Mouse (Mus musculus) gastrocnemius, adult 2 months (tissue): ENCODE results near the gene F5. TPM values are rescaled to one million over a fixed set of nuclear protein-coding genes. Genes with fewer than 3 reads are reported as not detected.

Source experiments
- DNase-seq: peaks from one replicate; pipeline ENCODE4 v3.0.0; 2022
- H3K27ac ChIP-seq: fragments of 200-600 bp; 2 replicates; pipeline ENCODE4 v1.8.1; 2022; ENCODE audit warnings: mild to moderate bottlenecking
- H3K4me3 ChIP-seq: fragments of 200-600 bp; 2 replicates; pipeline ENCODE4 v1.8.1; 2022; ENCODE audit warnings: mild to moderate bottlenecking, moderate library complexity
- CTCF ChIP-seq: fragments of 200-600 bp; IDR thresholded peaks from 2 replicates; pipeline ENCODE4 v1.8.1; 2022; ENCODE audit warnings: antibody characterized with exemption, mild to moderate bottlenecking, moderate library complexity
- intact Hi-C: fragments of 180-260 bp; cut with DNase I; formaldehyde crosslinking; loops from one replicate; pipeline ENCODE4 v1.15.1; 2025
- total RNA-seq, 2 experiments: library from RNA; stranded (reverse); gene quantifications; 2 replicates each; pipeline ENCODE4 v1.2.3; 2021

Gene F5
- total RNA-seq, 2 experiments from 2014 or later, result 0.05 to 0.08 TPM

DNA sequence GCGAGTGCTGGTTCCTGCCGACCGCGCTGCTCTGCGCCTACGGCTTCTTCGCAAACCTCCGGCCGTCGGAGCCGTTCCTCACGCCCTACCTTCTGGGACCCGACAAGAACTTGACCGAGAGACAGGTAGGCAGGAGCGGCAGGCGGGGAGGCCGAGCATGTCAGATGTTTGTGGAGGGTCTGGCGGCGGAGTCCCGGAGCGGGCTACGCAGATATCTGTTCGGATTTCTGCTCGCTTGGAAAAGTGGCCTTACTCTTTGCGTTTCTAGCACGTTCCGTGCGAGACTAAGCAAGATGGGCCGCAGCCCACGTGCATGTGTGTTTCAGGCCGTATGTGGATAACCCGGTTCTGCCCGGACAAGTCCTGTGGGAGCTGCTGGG is 97.7 kb downstream of the F5 start:
- no peak for DNase-seq
- intact Hi-C loops, result no loop called here
- no peak for TF ChIP-seq CTCF
- Histone ChIP-seq H3K4me3 (peak overlapping the region; percentile 98), H3K27ac (peak overlapping the region; percentile 89)

DNA sequence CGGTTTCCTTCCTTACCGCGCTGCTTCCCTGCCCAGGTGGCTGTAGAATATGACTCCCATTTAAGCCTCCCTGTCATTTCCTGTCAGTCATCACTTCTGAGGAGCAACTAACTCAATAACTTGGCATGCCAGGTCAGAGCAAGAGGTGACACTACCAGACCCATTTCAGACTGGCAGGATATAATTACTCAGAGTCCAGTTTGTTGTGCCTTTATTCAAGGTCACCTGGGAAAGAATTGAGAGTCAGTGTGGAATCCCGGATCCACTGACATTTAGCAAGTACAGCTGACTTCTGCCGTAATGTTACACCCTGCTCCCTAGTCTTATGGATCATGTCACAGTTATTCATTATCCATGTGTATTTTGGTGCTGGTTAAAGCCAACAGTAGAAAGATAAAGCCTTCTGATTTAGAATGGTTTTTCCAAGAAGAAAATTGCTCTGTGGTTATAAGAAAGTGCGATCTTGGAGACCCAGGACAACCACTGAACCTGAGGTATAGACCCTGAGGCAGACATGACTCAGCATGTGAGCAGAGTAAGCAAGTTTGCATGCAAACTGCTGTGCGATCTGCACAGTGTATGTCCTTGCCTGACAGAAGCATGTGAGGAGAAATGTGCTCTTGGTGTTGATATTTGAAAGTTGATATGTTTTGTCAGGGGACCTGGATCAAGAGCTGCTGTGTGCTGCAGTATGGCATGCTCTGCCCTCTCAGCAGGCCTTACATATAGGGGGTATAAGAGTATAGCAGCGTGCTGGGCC is 98.9 kb downstream of the F5 start:
- TF ChIP-seq CTCF, result no peak
- intact Hi-C loops, result no loop called here
- Histone ChIP-seq H3K27ac (peak overlapping the region; percentile 89), H3K4me3 (peak overlapping the region; percentile 98)
- no peak for DNase-seq

DNA sequence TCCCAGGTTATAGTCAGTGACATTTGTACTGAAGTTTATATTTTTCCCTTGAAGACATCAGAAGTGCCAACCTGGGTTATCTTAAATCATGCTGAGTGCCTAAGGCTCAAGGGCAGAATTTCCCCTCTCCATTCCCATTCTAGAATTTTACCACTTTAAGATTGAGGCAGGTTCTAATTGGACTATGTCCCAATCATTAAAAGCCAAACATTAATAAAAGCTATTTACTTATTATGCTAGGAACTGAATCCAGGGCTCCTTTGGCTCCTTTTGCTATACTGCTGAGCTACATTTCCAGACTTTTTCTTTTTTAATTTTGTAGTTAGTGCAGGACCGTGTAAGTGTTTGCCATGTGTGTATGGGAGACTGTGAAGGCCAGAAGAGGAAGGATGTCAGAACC is 99.8 kb downstream of the F5 start:
- TF ChIP-seq CTCF, result no peak
- DNase-seq, result no peak
- Histone ChIP-seq H3K4me3 (no peak overlapping the region), H3K27ac (peak overlapping the region; percentile 89)
- intact Hi-C loops, result no loop called here

DNA sequence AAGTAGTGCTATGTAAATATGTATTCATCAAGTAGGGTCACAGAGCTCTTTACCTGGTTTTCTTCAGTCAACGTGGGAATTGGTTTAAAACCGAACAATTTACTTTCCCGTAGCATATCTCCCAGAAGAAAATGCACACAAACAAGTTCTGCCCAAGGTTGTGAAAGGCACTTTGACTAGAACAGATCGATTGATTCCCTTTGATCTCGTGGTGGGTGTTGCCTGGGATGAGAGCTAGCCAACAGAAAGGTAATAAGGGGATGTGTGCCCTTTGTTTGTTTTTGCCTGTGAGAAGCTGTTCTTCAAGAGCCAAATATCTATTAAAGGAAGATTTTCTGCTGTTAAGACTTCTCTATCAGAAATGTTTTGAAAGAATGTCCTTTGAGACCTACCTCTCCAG is 100.9 kb downstream of the F5 start:
- DNase-seq, result no peak
- Histone ChIP-seq H3K27ac (no peak overlapping the region), H3K4me3 (no peak overlapping the region)
- intact Hi-C loops, result no loop called here
- no peak for TF ChIP-seq CTCF

- Histone ChIP-seq H3K4me3 (no peak overlapping the region), H3K27ac (no peak overlapping the region)
- no peak for TF ChIP-seq CTCF
- intact Hi-C loops, result no loop called here
- DNase-seq, result no peak
Measured at GRCm38 (mm10) chr1:164254836-164255235, 103.2 kb downstream of the F5 start.

DNA sequence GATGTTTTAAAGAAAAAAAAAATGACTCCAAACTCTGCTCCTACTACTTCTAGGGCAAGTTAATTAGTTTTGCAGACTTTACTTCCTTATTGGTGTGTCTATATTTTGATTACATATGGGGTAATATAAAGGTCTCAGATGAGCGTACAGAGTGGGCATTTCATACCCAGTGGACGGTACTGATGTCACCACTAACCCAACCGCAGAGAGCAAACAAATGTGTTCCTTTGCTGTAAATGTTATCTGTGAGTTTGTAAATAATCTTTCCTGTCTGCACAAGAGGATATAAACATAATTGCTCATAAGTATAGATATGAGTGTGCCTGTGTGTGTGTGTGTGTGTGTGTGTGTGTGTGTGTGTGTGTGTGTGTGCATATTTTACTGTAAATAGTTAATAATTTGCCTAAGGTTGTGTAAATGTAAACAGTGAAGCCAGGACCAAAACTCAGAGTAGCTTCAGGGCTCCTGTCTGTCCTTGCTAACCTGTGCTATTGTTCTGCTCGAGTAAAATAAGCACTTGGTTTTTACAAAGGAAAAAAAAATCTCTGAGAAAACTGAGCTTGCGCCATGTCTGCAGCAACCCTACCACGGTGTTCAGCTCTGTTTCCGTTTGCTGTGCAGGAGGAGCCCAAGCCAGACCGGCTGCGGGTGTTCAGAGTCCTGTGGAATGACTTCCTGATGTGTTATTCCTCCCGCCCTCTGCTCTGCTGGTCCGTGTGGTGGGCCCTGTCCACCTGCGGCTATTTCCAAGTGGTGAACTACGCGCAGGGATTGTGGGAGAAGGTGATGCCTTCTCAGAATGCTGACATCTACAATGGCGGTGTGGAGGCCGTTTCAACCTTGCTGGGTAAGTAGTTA is 108.8 kb downstream of the F5 start:
- H3K4me3 ChIP-seq, result no peak overlapping the region
- intact Hi-C loops, result no loop called here
- TF ChIP-seq CTCF, result no peak
- DNase-seq, result no peak
- H3K27ac ChIP-seq, result no peak overlapping the region

- intact Hi-C loops, result no loop called here
- TF ChIP-seq CTCF, result no peak
- peak; percentile 45 for DNase-seq
- no peak overlapping the region for H3K27ac ChIP-seq
- H3K4me3 ChIP-seq, result no peak overlapping the region
Measured at GRCm38 (mm10) chr1:164261553-164261952, 109.9 kb downstream of the F5 start.

Other genes starting within 250 kb of the F5 start
- gene Scyl3, start 222.7 kb upstream of the F5 start, total RNA-seq, result 1 to 10 TPM; 4.3 to 5.9 TPM
- under 1 TPM; 0.20 to 0.28 TPM for gene BC055324, start 157.0 kb upstream of the F5 start, total RNA-seq
- 1 to 10 TPM; 3.0 to 4.2 TPM for gene Mettl18, start 156.9 kb upstream of the F5 start, total RNA-seq
- gene Sele, start 103.6 kb upstream of the F5 start, total RNA-seq, result not detected
- under 1 TPM in 1 of 2 experiments, not detected in 1; 0.15 TPM for gene Sell, start 89.9 kb upstream of the F5 start, total RNA-seq
- gene Selp, start 36.6 kb upstream of the F5 start, total RNA-seq, result under 1 TPM; 0.42 to 0.54 TPM
- gene Slc19a2, start 97.2 kb downstream of the F5 start, total RNA-seq, result 1 to 10 TPM; 2.6 to 2.8 TPM
- 10 to 100 TPM; 11.2 to 11.8 TPM for gene Ccdc181, start 123.7 kb downstream of the F5 start, total RNA-seq
- 1 to 10 TPM; 1.4 TPM for gene Nme7, start 152.3 kb downstream of the F5 start, total RNA-seq
- gene Blzf1, start 155.7 kb downstream of the F5 start, total RNA-seq, result 10 to 100 TPM; 26.5 to 28.0 TPM